Mouse (Mus musculus) embryonic facial prominence, embryonic 15.5 days (tissue): ENCODE measurements at regions not wholly inside any gene's neighbourhood (a gene's known extent, or its start where the extent isn't known, plus 50 kb on each side); places are given as distances from the start of the nearest gene placed in this dataset.

Experiments used
- ATAC-seq: fragments of 200-750 bp; cut with Nextera tagmentation; 2 replicates; pipeline ENCODE4 v1.8.0; 2017; ENCODE audit warnings: low read depth, moderate TSS enrichment; ENCODE audit not compliant: insufficient number of reproducible peaks, low FRiP score, low TSS enrichment
- H3K27ac ChIP-seq: fragments of 300-500 bp; sonication (generic); replicated peaks from 2 replicates; pipeline ENCODE4 v1.5.1; 2015; ENCODE audit warnings: mild to moderate bottlenecking, inconsistent platforms
- H3K27me3 ChIP-seq: fragments of 300-500 bp; sonication (generic); 2 replicates; pipeline ENCODE4 v1.6.1; 2015; ENCODE audit warnings: inconsistent platforms
- H3K36me3 ChIP-seq: fragments of 300-500 bp; sonication (generic); 2 replicates; pipeline ENCODE4 v1.6.1; 2015; ENCODE audit warnings: mild to moderate bottlenecking, inconsistent platforms
- H3K4me1 ChIP-seq: fragments of 300-500 bp; sonication (generic); 2 replicates; pipeline ENCODE4 v1.6.1; 2015; ENCODE audit warnings: inconsistent platforms
- H3K4me2 ChIP-seq: fragments of 300-500 bp; sonication (generic); replicated peaks from 2 replicates; pipeline ENCODE4 v1.6.1; 2015; ENCODE audit warnings: mild to moderate bottlenecking, inconsistent platforms
- H3K4me3 ChIP-seq: fragments of 300-500 bp; sonication (generic); replicated peaks from 2 replicates; pipeline ENCODE4 v1.5.1; 2015; ENCODE audit warnings: mild to moderate bottlenecking, inconsistent platforms
- H3K9ac ChIP-seq: fragments of 300-500 bp; sonication (generic); 2 replicates; pipeline ENCODE4 v1.6.1; 2015; ENCODE audit warnings: inconsistent platforms
- H3K9me3 ChIP-seq: fragments of 300-500 bp; sonication (generic); replicated peaks from 2 replicates; pipeline ENCODE4 v1.6.1; 2016; ENCODE audit warnings: inconsistent platforms
- WGBS: fragments of 180-500 bp; shearing (Covaris S2); methylation state at CpG from one replicate; pipeline ENCODE4 v1.1.7; 2015; 5-methylcytosine and 5-hydroxymethylcytosine counted together

DNA sequence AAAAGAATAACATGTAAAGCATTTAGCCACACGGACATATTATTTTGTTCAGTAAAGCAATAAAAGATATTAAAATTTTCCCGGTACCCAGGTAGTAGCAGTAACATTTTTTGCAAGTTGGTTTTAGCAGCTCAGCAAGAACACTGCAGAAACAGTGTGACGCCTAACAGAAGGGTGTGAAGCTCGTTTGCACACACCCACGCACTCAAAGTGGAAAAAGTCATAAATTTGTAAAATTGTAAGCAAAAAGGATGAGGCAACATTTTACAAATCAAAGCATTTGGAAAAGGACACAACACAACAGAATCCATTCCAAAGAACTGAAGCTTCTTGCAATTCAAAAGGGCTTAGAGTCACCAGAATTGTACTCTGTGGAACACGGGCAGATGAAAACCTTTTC, 1053.6 kb upstream of the Celf2 start:
- Histone ChIP-seq H3K27ac (no peak overlapping the region), H3K36me3 (no peaks in the 10 kb centered on the region), H3K4me2 (no peak overlapping the region), H3K4me1 (no peaks in the 10 kb centered on the region), H3K9me3 (no peaks in the 10 kb centered on the region), H3K4me3 (no peak overlapping the region), H3K9ac (no peak overlapping the region), H3K27me3 (no peaks in the 10 kb centered on the region)
- no peak for ATAC-seq
- 85% methylated on average over 6 of the region's 6 CpGs for WGBS

- no peak overlapping the region for H3K27ac ChIP-seq
Measured at GRCm38 (mm10) chr2:8546116-8546515, 1036.8 kb upstream of the Celf2 start.

DNA sequence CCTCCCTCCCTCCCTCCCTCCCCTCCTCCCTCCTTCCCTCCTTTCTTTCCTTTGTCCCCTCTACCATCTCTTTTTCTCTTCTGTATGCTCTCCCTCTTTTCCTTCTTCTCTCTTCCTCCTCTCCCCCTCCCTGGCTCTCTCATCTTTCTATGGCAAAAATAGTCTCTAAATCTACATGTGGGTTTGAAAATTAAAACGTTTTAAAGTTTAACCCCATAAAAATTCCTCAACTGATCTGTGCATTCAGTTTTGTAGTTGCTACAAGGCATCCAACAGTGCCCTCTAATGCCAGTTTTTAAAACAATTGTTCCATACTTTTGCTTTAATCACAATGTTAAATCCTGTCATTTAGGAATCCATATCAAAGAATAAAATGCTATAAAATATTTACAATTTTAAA, 1027.5 kb upstream of the Celf2 start:
- Histone ChIP-seq H3K27ac (no peak overlapping the region), H3K27me3 (no peaks in the 10 kb centered on the region), H3K36me3 (no peaks in the 10 kb centered on the region), H3K4me3 (no peak overlapping the region), H3K4me2 (no peak overlapping the region), H3K4me1 (no peaks in the 10 kb centered on the region), H3K9me3 (no peaks in the 10 kb centered on the region), H3K9ac (no peak overlapping the region)
- ATAC-seq = no peak
- 3% methylated on average over 1 of the region's 1 CpGs for WGBS

More at GRCm38 (mm10) chr2:8546116-8546515, 1036.8 kb upstream of the Celf2 start:
- Histone ChIP-seq H3K27me3 (no peaks in the 10 kb centered on the region), H3K4me1 (no peaks in the 10 kb centered on the region), H3K4me2 (no peak overlapping the region), H3K9me3 (no peaks in the 10 kb centered on the region), H3K36me3 (no peaks in the 10 kb centered on the region), H3K9ac (no peak overlapping the region), H3K4me3 (no peak overlapping the region)
- ATAC-seq = no peak

DNA sequence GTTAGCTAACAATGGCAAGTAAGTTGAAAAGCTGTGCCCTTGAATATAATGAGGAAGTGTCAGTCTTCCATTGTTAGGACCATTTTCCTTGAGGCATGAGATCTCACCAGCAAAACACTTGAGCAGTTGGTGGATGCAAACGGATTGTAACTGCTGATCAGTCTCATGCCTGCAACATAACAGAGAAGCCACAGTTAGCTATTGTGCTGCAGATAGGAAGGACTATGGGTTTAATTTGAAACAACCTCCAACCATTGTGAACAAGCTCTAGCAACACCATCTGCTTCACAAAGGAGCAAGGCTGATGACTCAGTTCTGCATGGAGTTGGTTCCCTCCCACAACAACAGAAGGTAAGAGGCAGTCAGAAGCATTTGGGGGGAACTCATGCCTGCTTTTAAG, 989.1 kb upstream of the Celf2 start:
- H3K9me3 ChIP-seq = no peaks in the 10 kb centered on the region
- H3K4me2 ChIP-seq = no peak overlapping the region
- H3K4me3 ChIP-seq = no peak overlapping the region
- ATAC-seq = no peak
- no peak overlapping the region for H3K27ac ChIP-seq
- 13% methylated on average over 1 of the region's 1 CpGs for WGBS
- H3K36me3 ChIP-seq = no peaks in the 10 kb centered on the region
- H3K4me1 ChIP-seq = no peaks in the 10 kb centered on the region
- no peak overlapping the region for H3K9ac ChIP-seq
- no peaks in the 10 kb centered on the region for H3K27me3 ChIP-seq

DNA sequence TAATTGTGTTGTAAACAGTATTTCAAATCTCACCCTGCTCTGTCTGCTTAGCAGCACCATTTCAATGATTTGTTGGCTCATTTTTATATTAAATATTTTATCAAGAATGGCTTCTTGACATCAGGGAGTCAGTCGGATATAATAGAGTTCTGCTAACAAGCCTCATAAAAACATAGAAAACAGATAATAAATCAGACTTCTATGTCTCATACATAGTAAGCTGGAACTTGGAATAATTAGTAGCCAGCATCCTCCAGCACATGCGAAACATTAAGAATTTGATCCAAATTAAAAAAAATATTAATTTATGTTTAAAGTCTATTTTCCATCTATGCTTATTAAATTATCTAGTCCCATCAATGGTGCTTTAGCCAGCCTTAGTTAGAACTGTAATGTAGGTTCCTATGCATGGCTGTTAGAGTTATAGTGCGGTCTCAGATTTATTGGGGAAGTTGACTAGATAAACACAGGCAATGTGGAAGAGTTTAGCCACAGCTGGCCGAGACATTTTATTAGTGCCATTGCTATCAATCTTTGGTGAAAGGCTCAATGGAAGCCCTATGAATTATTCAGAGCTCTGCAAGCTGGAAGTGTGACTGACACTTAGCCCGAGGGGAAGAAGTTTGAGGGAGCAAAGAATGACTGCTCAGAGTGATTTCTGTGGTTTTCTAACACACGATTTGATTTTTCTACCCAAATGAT, 968.6 kb upstream of the Celf2 start:
- no peak overlapping the region for H3K9ac ChIP-seq
- H3K27me3 ChIP-seq = no peaks in the 10 kb centered on the region
- 51% methylated on average over 6 of the region's 6 CpGs for WGBS
- ATAC-seq = no peak
- no peaks in the 10 kb centered on the region for H3K9me3 ChIP-seq
- no peak overlapping the region for H3K4me3 ChIP-seq
- no peaks in the 10 kb centered on the region for H3K4me1 ChIP-seq
- no peak overlapping the region for H3K27ac ChIP-seq
- no peak overlapping the region for H3K4me2 ChIP-seq
- H3K36me3 ChIP-seq = no peaks in the 10 kb centered on the region

GRCm38 (mm10) chr2:8470546-8470945, 961.2 kb upstream of the Celf2 start:
- H3K9ac ChIP-seq = no peak overlapping the region
- no peak for ATAC-seq
- no peaks in the 10 kb centered on the region for H3K27me3 ChIP-seq
- WGBS = 45% methylated on average over 1 of the region's 1 CpGs
- no peaks in the 10 kb centered on the region for H3K4me1 ChIP-seq
- H3K9me3 ChIP-seq = no peaks in the 10 kb centered on the region
- no peak overlapping the region for H3K4me3 ChIP-seq
- no peaks in the 10 kb centered on the region for H3K36me3 ChIP-seq
- no peak overlapping the region for H3K4me2 ChIP-seq
- no peak overlapping the region for H3K27ac ChIP-seq

DNA sequence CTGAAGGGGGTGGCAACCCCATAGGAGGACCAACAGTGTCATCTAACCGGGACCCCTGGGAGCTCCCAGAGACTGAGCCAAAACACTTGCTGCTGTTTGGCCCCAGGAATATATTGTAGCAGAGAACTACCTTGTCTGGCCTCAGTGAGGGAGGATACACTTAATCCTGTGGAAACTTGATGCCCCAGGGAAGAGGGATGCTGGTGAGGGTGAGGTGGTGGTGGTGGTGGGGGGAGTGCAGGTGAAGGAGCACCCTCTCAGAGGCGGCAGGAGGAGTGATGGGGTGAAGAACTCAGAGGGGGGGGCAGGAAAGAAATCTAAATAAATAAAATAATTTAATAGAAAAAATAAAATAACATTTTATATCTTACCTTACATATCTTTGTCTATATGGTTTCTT, 959.6 kb upstream of the Celf2 start:
- Histone ChIP-seq H3K4me1 (no peaks in the 10 kb centered on the region), H3K27ac (no peak overlapping the region), H3K36me3 (no peaks in the 10 kb centered on the region), H3K27me3 (no peaks in the 10 kb centered on the region), H3K4me3 (no peak overlapping the region), H3K4me2 (no peak overlapping the region), H3K9ac (no peak overlapping the region), H3K9me3 (no peaks in the 10 kb centered on the region)
- no peak for ATAC-seq
- WGBS = 39% methylated on average over 2 of the region's 2 CpGs

DNA sequence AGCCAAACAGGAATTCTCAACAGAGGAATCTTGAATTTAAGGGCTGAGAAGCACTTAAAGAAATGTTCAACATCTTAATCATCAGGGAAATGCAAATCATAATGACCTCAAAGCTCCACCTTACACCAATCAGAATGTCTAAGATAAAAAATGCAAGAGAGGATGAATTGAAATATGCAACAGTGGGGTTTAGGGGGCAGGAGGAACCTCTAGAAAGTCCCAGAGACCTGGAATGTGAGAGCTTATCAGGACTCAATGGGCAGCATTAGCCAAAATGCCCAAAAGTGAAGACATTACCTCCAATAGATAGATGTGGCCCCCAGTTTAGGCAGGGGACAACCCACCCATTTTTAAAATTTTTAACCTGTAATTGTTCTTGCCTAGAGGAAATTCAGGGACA, 959.0 kb upstream of the Celf2 start:
- Histone ChIP-seq H3K4me2 (no peak overlapping the region), H3K27me3 (no peaks in the 10 kb centered on the region), H3K27ac (no peak overlapping the region), H3K9ac (no peak overlapping the region), H3K4me1 (no peaks in the 10 kb centered on the region), H3K9me3 (no peaks in the 10 kb centered on the region), H3K36me3 (no peaks in the 10 kb centered on the region), H3K4me3 (no peak overlapping the region)
- no peak for ATAC-seq

GRCm38 (mm10) chr2:8467531-8468203, 958.3 kb upstream of the Celf2 start:
- H3K27me3 ChIP-seq = no peaks in the 10 kb centered on the region
- no peak overlapping the region for H3K27ac ChIP-seq
- H3K4me3 ChIP-seq = no peak overlapping the region
- H3K4me1 ChIP-seq = no peaks in the 10 kb centered on the region
- H3K4me2 ChIP-seq = no peak overlapping the region
- 57% methylated on average over 2 of the region's 2 CpGs for WGBS
- no peaks in the 10 kb centered on the region for H3K36me3 ChIP-seq
- H3K9ac ChIP-seq = no peak overlapping the region
- no peak for ATAC-seq
- no peaks in the 10 kb centered on the region for H3K9me3 ChIP-seq

- Histone ChIP-seq H3K4me2 (no peak overlapping the region), H3K4me1 (no peaks in the 10 kb centered on the region), H3K36me3 (no peaks in the 10 kb centered on the region), H3K9me3 (no peaks in the 10 kb centered on the region), H3K27me3 (no peaks in the 10 kb centered on the region), H3K9ac (no peak overlapping the region), H3K27ac (no peak overlapping the region), H3K4me3 (no peak overlapping the region)
- no peak for ATAC-seq
- 42% methylated on average over 3 of the region's 3 CpGs for WGBS
Measured at GRCm38 (mm10) chr2:8452566-8453243, 943.3 kb upstream of the Celf2 start.

DNA sequence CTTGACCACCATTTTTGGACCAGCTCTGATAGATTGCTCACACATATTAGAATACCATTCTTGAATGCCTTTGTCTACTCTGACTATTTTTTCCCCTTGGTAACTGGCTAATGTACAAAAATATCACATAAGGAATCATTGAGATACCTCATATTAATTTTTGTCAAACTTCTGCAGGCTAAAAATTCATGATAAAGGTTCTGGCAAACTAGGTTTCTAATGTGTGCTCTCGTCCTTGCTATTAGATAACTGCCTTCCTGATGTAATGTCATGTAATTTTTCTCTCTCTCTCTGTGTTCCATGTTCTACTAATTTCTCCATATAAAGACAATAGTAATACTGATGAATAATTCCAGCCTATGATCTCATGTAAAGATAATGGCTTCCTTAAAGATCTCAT, 931.9 kb upstream of the Celf2 start:
- H3K36me3 ChIP-seq = no peaks in the 10 kb centered on the region
- ATAC-seq = no peak

More for the DNA sequence above, 931.9 kb upstream of the Celf2 start:
- Histone ChIP-seq H3K27ac (no peak overlapping the region), H3K9ac (no peak overlapping the region), H3K9me3 (no peaks in the 10 kb centered on the region), H3K4me1 (no peaks in the 10 kb centered on the region), H3K27me3 (no peaks in the 10 kb centered on the region), H3K4me2 (no peak overlapping the region), H3K4me3 (no peak overlapping the region)
- 76% methylated on average over 1 of the region's 1 CpGs for WGBS
